Mouse (Mus musculus) activated CD4-positive, CD25-positive, alpha-beta regulatory T cell, adult 9 weeks (primary cell): ENCODE data around the gene Serpina3g. TPM values are rescaled to one million over a fixed set of nuclear protein-coding genes. Genes with fewer than 3 reads are reported as not detected.

ENCODE experiments used
- polyA plus RNA-seq: library from polyadenylated mRNA; unstranded; fragments of 100-300 nt; shearing (Covaris generic); gene quantifications from one replicate; pipeline ENCODE4 v1.2.1, GENCODE M21; 2017

The Serpina3g gene
- 312 TPM for polyA plus RNA-seq

DNA sequence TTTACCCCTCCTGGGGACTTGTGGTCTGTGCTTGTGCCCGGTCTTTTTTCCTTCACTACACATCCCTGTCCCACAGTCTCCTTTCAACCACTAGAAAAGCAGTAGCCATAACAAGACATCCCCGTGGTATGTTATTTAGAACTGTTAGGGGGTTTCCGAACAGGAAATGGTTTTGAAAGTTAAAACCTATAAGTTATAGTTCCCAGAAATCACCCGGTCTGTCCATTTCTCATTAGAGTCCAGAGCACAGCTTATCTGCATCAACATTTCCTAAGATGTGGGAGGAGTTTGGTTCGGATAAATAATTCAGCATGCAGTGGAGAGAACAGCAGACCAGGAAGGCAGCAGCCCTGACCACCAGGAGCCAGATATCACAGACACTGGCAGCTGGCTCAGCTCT lies at the start of gene Serpina3g:
TSS of gene Serpina3g (plus strand) at position 331 of the 400 bp plus-strand sequence.

DNA sequence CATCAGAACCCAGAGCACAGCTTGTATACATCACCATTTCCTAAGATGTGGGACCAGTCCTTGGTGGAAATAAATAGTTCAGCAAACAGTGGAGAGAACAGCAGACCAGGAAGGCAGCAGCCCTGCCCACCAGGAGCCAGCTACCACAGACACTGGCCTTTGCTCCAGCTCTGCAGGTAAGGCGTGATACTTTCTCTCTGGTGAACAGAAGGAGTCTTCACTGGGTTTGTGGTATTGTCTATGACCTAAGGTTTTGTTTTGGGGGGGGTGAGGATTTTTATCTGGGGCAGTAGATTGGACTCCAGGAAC lies 21.6 kb upstream of the Serpina3g start, which contains the start of gene Serpina3f:
TSS of gene Serpina3f (plus strand) at position 100 of the 309 bp plus-strand sequence.

DNA sequence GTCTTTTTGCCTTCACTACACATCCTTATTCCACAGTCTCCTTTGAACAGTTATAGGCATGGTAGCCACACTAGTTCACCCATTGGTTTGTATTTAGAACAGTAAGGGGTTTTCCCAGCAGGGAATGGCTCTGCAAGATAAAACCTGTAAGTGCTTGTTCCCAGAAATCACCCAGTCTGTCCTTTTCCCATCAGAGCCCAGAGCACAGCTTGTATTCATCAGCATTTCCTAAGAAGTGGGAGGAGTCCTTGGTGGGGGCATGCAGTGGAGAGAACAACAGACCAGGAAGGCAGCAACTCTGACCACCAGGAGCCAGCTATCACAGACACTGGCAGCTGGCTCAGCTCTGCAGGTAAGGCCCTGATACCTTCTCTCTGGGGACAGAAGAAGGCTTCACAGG lies 26.8 kb downstream of the Serpina3g start, which contains the start of gene Serpina3i:
TSS of gene Serpina3i (plus strand) at position 260 of the 400 bp plus-strand sequence.

Other genes starting within 250 kb of the Serpina3g start
- gene Serpina11, start 246.3 kb upstream of the Serpina3g start, polyA plus RNA-seq = not detected
- gene Serpina9, start 222.5 kb upstream of the Serpina3g start, polyA plus RNA-seq = 2.3 TPM
- not detected for gene Serpina12, start 191.8 kb upstream of the Serpina3g start, polyA plus RNA-seq
- not detected for gene Serpina5, start 135.1 kb upstream of the Serpina3g start, polyA plus RNA-seq
- not detected for gene Serpina3a, start 123.5 kb upstream of the Serpina3g start, polyA plus RNA-seq
- gene Serpina3b, start 108.2 kb upstream of the Serpina3g start, polyA plus RNA-seq = not detected
- not detected for gene Serpina3c, start 82.4 kb upstream of the Serpina3g start, polyA plus RNA-seq
- 12.5 TPM for gene Serpina3f, start 21.7 kb upstream of the Serpina3g start, polyA plus RNA-seq
- not detected for gene Serpina3i, start 26.9 kb downstream of the Serpina3g start, polyA plus RNA-seq
- not detected for gene Serpina3j, start 78.3 kb downstream of the Serpina3g start, polyA plus RNA-seq
- not detected for gene Serpina3k, start 102.2 kb downstream of the Serpina3g start, polyA plus RNA-seq
- gene Serpina3m, start 102.2 kb downstream of the Serpina3g start, polyA plus RNA-seq = not detected
- gene Serpina3n, start 170.5 kb downstream of the Serpina3g start, polyA plus RNA-seq = not detected
- not detected for gene Gsc, start 237.1 kb downstream of the Serpina3g start, polyA plus RNA-seq